Mouse (Mus musculus): ENCODE measurements around the gene Il1r2. TPM values are rescaled to one million over a fixed set of nuclear protein-coding genes. Genes with fewer than 3 reads are reported as not detected.

Il1r2 gene
- 2.7 and 3.4 TPM in 2 replicates for polyA plus RNA-seq (2015; fragmentation: Nextera tagmentation; extraction: Ambion mirVana)

DNA sequence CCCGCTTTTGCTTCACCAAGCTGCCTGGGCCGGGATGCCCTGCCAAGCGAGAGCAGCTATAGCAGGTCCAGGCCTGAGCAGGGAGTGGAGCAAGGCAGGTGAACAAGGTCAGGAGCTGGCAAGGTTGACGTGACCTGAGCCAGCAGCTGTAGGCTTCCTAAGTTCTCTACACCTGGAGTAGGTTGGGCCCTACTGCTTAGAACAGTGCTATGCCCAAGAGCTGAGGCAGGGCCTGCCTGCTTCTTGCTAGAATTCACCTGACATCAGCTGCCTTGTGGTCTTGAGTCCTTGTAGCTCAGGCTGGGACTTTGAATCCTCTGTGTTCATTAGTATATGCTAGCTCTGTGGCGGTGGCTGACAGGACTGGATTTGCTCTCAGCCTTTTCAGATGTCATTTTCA lies at the start of gene Il1r2:
Gene Il1r2, plus strand, starts transcription at position 301 of the 400 bp plus-strand sequence.
- WGBS (ENCODE audit: insufficient replicate concordance), result 77% methylated on average over 5 of the region's 5 CpGs
- Histone ChIP-seq H3K27me3 (ENCODE audit: insufficient read depth, low read length) (no peaks in the 10 kb centered on the region), H3K36me3 (replicated peaks; ENCODE audit: insufficient read depth, low read length) (no peaks in the 10 kb centered on the region), H3K9ac (replicated peaks) (no peak within 1 kb of the TSS), H3K4me2 (ENCODE audit: low read depth, low read length) (no peak within 1 kb of the TSS), H3K9me3 (ENCODE audit: low read length) (no peaks in the 10 kb centered on the region), H3K4me1 (ENCODE audit: insufficient read depth) (no peaks in the 10 kb centered on the region; the same call in 1 of the 2 replicates), H3K27ac (ENCODE audit: low read depth) (no peak within 1 kb of the TSS), H3K4me3 (ENCODE audit: low read depth, low read length) (no peak within 1 kb of the TSS)
- TF ChIP-seq CTCF (IDR thresholded peaks at IDR 0.05; ENCODE audit: low read depth) (no peak), EP300 (IDR thresholded peaks at IDR 0.05; ENCODE audit: low read depth) (no peak)
- ATAC-seq (no peak), DNase-seq (no peak)

DNA sequence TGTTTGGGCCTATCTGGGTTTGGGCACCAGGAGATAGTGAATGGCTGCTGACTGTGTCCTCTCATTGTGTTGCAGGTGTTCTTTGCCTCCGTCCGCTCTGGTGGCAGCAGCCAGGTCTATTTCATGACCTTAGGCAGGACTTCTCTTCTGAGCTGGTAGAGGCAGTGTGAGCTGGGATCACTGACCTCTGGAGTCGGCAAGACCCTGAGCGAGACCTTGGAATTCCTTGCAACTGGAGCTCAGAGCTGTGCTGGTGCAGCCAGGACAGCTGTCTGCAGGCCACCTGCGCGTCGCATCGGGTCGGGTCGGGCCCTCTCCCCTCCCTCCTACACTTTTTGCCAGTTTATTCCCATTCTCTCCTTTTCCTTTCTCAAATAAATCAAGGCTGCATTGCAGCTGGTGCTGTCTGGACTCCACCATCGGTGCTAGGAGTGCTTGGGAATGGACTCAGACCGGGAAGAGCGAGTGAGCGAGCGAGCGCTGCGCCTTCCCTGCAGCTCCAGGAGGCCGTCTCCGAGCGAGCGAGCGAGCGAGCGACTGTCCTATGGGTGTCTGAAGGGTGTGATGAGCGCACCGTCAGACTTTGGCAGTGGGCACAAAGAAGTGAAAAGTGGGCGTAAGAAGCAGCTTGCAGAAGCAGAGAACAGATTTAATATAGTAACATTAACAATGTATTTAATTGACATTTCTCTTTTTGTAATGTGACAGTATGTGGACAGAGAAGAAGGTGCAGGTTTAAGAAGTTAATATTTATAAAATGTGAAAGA lies 49.1 kb upstream of the Il1r2 start:
- Histone ChIP-seq H3K9me3 (ENCODE audit: low read length) (no peaks in the 10 kb centered on the region), H3K4me2 (ENCODE audit: low read depth, low read length) (no peak overlapping the region), H3K9ac (replicated peaks) (no peak overlapping the region), H3K36me3 (replicated peaks; ENCODE audit: insufficient read depth, low read length) (peaks cover 39% of the 10 kb centered on the region), H3K27me3 (ENCODE audit: insufficient read depth, low read length) (no peaks in the 10 kb centered on the region), H3K27ac (ENCODE audit: low read depth) (no peak overlapping the region), H3K4me1 (ENCODE audit: insufficient read depth) (peaks cover 4% of the 10 kb centered on the region; the same call in 1 of the 2 replicates), H3K4me3 (ENCODE audit: low read depth, low read length) (no peak overlapping the region)
- ATAC-seq (no peak), DNase-seq (no peak)
- 91% methylated on average over 27 of the region's 27 CpGs for WGBS (ENCODE audit: insufficient replicate concordance)
- no peak for TF ChIP-seq CTCF (IDR thresholded peaks at IDR 0.05; ENCODE audit: low read depth)
- no peak for TF ChIP-seq EP300 (IDR thresholded peaks at IDR 0.05; ENCODE audit: low read depth)

DNA sequence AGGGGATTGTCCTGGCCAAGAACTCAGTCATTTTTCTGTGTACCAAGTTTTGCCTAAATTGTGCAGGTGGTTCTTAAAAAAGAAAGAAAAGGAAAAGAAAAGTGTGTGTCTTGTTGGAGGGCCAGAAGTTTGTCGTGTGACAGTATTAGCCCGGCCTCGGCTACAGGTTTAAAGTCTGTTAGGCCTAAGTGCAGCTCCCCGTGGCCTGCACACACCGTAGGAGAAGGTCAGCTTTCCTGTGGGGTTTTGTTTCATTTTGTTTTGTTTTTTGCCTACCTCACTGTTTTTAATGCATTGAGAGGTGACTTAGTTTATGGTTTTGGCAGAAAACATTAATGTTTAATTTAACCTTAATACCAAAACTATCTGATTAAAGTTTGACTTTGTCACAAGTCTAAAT lies 48.5 kb upstream of the Il1r2 start:
- Histone ChIP-seq H3K4me2 (ENCODE audit: low read depth, low read length) (no peak overlapping the region), H3K9me3 (ENCODE audit: low read length) (no peaks in the 10 kb centered on the region), H3K4me3 (ENCODE audit: low read depth, low read length) (no peak overlapping the region), H3K36me3 (replicated peaks; ENCODE audit: insufficient read depth, low read length) (peaks cover 34% of the 10 kb centered on the region), H3K27me3 (ENCODE audit: insufficient read depth, low read length) (no peaks in the 10 kb centered on the region), H3K9ac (replicated peaks) (no peak overlapping the region), H3K4me1 (ENCODE audit: insufficient read depth) (peaks cover 4% of the 10 kb centered on the region; the same call in 1 of the 2 replicates), H3K27ac (ENCODE audit: low read depth) (no peak overlapping the region)
- TF ChIP-seq EP300 (IDR thresholded peaks at IDR 0.05; ENCODE audit: low read depth), result no peak
- no peak for TF ChIP-seq CTCF (IDR thresholded peaks at IDR 0.05; ENCODE audit: low read depth)
- DNase-seq (no peak), ATAC-seq (no peak)
- 82% methylated on average over 5 of the region's 5 CpGs for WGBS (ENCODE audit: insufficient replicate concordance)

DNA sequence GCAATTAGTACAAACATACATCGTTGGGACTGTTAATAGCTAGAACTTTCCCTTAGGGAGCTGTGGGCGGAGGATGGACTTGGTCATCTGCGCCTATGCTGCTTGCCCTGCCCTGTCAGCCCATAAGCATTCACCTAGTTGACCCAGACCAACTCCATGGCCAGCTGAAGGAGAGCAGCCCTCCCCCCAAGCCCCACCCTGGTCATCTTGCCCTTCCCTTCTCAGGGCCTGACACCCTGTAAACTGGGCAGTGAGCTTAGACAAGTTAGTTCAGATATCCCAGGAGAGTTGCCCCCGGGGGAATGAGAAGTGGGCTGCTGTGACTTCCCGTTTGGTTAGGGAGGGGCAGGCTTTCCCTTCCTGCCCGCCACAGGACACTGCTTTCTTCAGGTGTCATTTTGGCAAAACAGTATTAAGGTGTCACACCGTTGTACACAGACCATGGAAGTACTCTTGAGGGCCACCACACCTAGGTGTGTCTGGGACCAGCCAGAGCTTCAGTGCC lies 46.7 kb upstream of the Il1r2 start:
- ATAC-seq (no peak), DNase-seq (peak; percentile 41)
- Histone ChIP-seq H3K9ac (replicated peaks) (no peak overlapping the region), H3K4me3 (ENCODE audit: low read depth, low read length) (no peak overlapping the region), H3K4me1 (ENCODE audit: insufficient read depth) (peaks cover 4% of the 10 kb centered on the region; the same call in 1 of the 2 replicates), H3K27ac (ENCODE audit: low read depth) (no peak overlapping the region), H3K9me3 (ENCODE audit: low read length) (no peaks in the 10 kb centered on the region), H3K4me2 (ENCODE audit: low read depth, low read length) (no peak overlapping the region), H3K27me3 (ENCODE audit: insufficient read depth, low read length) (no peaks in the 10 kb centered on the region), H3K36me3 (replicated peaks; ENCODE audit: insufficient read depth, low read length) (peaks cover 32% of the 10 kb centered on the region)
- 66% methylated on average over 7 of the region's 7 CpGs for WGBS (ENCODE audit: insufficient replicate concordance)
- TF ChIP-seq EP300 (IDR thresholded peaks at IDR 0.05; ENCODE audit: low read depth) (no peak), CTCF (IDR thresholded peaks at IDR 0.05; ENCODE audit: low read depth) (no peak)

DNA sequence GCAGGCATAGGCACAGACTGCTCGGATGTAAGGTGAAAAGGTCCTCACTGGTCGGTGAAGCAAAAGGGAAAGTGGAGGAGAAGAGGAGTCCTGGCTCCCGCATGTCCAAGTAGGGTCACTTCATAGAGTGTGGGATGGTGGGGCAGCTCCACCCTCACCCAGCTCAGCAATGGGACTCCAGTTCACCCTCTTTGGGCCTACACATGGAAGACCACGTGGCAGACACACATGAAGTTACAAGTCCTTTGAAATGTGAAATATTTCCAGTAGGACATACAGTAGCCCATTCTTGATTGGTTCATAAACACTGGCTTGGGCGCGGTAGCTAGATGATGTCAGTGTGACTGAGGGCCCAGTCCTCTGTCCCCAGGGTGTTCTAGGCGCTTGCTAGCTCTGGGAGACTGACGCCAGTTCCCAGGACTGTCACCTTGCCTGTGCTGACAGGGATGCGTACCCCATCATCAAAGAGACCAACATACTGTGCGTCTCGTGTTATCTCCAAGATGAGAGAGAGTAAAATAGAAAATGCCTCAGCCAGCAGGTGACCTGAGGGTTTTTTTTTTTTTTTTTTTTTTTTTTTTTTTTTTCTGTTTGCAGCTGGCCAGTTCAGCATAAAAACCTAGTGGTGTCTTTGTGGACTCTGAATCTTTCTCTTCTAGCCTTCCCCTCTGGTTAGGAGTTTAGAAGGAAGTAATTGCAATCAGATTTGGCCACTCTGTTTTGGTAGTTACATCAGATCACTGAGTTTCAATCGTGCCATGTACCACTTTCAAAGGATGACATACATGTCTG lies 45.5 kb upstream of the Il1r2 start:
- H3K9ac ChIP-seq (replicated peaks), result no peak overlapping the region
- H3K27me3 ChIP-seq (ENCODE audit: insufficient read depth, low read length), result no peaks in the 10 kb centered on the region
- H3K9me3 ChIP-seq (ENCODE audit: low read length), result no peaks in the 10 kb centered on the region
- H3K4me1 ChIP-seq (ENCODE audit: insufficient read depth), result no peaks in the 10 kb centered on the region; the same call in 1 of the 2 replicates
- DNase-seq, result no peak
- no peak overlapping the region for H3K27ac ChIP-seq (ENCODE audit: low read depth)
- no peak overlapping the region for H3K4me3 ChIP-seq (ENCODE audit: low read depth, low read length)
- 81% methylated on average over 12 of the region's 12 CpGs for WGBS (ENCODE audit: insufficient replicate concordance)
- ATAC-seq, result 0 out of 2 replicates have a peak, but pooled peaks have one; percentile 19
- peaks cover 20% of the 10 kb centered on the region for H3K36me3 ChIP-seq (replicated peaks; ENCODE audit: insufficient read depth, low read length)
- no peak overlapping the region for H3K4me2 ChIP-seq (ENCODE audit: low read depth, low read length)
- TF ChIP-seq EP300 (IDR thresholded peaks at IDR 0.05; ENCODE audit: low read depth) (no peak), CTCF (IDR thresholded peaks at IDR 0.05; ENCODE audit: low read depth) (no peak)

DNA sequence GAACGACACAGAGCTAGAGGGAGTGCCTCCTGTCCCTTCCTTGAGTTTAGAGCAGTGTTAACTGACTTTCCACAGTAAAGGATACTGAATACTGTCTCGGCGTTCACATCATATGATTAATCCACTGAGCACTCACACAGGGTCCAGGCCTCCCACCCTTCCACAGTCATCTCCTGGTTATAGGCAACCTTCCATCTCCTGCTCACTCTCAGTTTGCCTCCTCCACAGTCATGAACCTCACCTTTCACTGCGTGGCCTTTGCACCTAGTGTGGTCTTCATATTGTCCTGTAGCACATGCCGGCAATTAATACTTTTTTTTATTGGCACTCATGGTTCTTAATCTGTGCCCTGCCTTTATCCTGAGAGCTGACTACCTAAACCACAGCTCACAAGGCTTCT lies 44.3 kb upstream of the Il1r2 start:
- Histone ChIP-seq H3K4me2 (ENCODE audit: low read depth, low read length) (no peak overlapping the region), H3K27me3 (ENCODE audit: insufficient read depth, low read length) (no peaks in the 10 kb centered on the region), H3K9ac (replicated peaks) (no peak overlapping the region), H3K27ac (ENCODE audit: low read depth) (no peak overlapping the region), H3K9me3 (ENCODE audit: low read length) (no peaks in the 10 kb centered on the region), H3K36me3 (replicated peaks; ENCODE audit: insufficient read depth, low read length) (peaks cover 8% of the 10 kb centered on the region; the same call in 1 of the 2 replicates), H3K4me1 (ENCODE audit: insufficient read depth) (no peaks in the 10 kb centered on the region; the same call in 1 of the 2 replicates), H3K4me3 (ENCODE audit: low read depth, low read length) (no peak overlapping the region)
- DNase-seq (no peak), ATAC-seq (no peak)
- 79% methylated on average over 5 of the region's 5 CpGs for WGBS (ENCODE audit: insufficient replicate concordance)
- TF ChIP-seq CTCF (IDR thresholded peaks at IDR 0.05; ENCODE audit: low read depth), result no peak
- TF ChIP-seq EP300 (IDR thresholded peaks at IDR 0.05; ENCODE audit: low read depth), result no peak

Data from liver, postnatal 0 days (tissue).